Mouse (Mus musculus) embryonic fibroblast, embryonic 13.5 days (primary cell): ENCODE measurements around the gene Gsdme.

Experiments used
- CTCF ChIP-seq: IDR thresholded peaks from 2 replicates; pipeline ENCODE4 v1.5.1; 2011; ENCODE audit warnings: mild to moderate bottlenecking, control low read depth, low read length, moderate library complexity, borderline replicate concordance; ENCODE audit not compliant: insufficient read depth
- POLR2A ChIP-seq: IDR thresholded peaks from 2 replicates; pipeline ENCODE4 v1.6.1; 2011; ENCODE audit warnings: low read depth, mild to moderate bottlenecking, control low read depth, low read length, moderate library complexity

DNA sequence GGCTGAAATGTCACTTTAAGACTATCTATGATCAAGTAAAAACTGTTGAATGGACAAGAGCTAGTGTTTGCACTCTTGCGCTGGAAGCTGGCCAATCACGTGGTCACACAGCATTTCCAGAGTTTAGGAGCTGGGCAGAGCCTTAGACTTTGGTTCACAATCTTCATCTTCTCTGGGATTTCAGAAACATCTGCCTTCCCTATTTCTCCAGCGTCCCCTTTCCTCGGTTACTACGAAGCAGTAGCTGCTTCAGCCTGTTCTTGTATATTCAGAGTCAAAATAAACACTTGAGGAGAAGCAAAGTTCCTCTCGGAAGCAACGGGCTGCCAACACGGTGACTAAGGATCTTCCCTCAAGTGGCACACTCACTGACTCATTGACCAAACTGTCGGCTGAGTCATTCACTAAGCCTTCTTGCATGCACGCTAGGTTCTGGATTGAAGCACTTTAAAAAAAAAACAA, 8.9 kb downstream of the Gsdme start:
- no peak for TF ChIP-seq POLR2A
- TF ChIP-seq CTCF = no peak
